Mouse (Mus musculus): ENCODE data around the gene Dcun1d3.

Dcun1d3 gene

DNA sequence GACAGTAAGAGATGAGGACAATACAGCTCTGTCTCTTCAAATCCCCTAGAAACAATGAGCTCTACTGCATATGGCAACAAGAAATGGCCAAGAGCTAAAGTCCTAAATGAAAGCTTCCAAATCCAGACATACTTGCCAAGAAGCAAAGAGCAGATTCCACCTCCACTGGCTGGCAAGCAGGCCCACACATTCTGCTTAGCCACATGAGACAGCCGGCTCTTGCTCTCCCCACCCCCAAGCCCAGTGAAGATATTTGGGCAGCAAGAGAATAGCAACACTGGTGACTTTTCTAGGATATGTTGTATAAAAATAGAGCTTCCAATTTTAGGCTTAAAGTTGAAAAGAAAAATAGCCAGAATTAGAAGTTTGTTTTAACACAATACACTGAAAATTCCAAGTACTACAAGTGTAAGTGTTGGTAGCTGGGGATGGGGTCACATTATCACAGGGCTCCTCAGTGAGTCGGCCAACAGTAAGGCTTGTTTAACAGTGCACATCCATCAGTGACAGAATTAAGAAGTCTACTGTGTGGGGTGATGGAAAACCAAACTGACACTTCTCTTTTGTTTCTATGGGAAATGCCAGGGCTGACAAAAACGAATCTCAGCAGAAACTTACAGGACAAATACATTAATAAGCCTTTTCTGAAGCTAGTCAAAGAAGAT is 20.2 kb downstream of the Dcun1d3 start:
- no peak for DNase-seq (ENCODE audit: extremely low spot score, low spot score)

DNA sequence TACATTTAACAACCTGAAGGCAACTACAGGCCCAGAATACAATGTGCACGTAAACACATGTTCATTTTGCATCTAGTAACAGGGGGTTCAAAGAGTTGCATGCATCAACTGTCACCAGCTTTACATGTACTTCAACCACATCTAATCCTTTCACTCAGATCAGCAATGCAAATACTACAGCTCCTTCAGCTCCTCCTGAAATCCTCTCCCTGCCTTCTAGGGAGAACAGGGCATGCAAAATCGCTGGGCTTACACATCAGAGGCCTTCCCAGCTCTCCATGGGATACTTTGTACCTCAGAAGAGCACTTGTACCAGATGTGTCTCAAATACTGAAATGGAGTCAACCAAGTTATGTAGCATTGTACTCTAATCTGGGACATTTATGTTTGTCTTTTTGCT is 23.0 kb downstream of the Dcun1d3 start:
- no peak for DNase-seq (ENCODE audit: extremely low spot score, low spot score)

DNA sequence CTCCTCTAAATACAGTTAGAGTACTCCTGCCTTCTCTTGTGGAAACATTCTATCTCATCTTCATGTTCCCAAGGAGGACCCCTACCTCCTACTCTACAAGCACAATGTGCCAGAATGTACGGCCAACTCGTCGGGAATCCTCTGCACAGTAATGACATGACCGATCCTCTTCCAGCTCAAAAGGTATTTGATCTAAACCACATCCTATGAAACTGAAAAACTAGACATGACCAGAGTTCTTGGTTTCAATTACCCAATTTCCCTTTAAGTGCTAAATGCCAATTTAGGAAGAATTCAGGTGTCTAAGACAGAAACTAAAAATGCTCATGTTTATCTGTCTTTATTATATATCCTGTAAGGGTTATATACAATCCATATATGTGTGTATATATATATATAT is 23.9 kb downstream of the Dcun1d3 start:
- DNase-seq (ENCODE audit: extremely low spot score, low spot score), result no peak

DNA sequence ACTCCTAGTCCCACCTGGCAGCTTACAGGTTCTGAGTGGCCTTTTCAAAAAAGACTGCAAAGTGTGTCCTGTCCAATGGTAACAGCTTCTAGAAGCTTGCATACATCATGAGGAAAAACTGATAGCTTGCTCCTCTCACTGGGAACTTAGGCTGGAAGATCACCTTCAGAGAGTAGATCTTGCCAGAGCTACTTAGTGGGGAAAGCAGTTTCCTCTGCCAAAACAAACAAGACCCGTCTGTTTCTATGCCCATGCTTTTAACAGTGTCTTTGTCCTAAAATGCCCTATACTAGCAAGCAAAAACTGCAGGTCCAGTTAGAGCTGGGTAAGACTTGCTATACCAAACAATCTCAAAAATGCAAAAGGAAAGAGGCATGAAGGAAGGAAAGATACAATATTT is 30.0 kb downstream of the Dcun1d3 start:
- no peak for DNase-seq (ENCODE audit: extremely low spot score, low spot score)

DNA sequence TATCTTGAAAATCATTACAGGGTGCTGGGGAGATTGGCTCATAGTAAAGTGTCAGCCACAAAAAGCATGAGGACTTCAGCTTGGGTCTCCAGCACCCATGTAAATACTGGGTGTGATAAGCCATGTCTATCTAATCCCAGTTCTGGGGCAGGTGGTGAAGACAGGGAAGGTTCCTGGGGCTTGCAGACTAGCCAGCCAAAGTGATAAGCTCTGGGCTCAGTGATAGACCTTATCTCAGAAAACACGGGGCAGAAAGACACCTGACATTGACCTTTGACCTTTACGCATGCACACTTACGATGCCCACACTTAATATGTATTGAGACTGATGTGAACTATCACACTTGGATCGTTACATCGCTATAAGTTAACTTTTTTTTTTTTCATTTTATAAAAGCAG is 31.6 kb downstream of the Dcun1d3 start:
- no peak for DNase-seq (ENCODE audit: extremely low spot score, low spot score)

DNA sequence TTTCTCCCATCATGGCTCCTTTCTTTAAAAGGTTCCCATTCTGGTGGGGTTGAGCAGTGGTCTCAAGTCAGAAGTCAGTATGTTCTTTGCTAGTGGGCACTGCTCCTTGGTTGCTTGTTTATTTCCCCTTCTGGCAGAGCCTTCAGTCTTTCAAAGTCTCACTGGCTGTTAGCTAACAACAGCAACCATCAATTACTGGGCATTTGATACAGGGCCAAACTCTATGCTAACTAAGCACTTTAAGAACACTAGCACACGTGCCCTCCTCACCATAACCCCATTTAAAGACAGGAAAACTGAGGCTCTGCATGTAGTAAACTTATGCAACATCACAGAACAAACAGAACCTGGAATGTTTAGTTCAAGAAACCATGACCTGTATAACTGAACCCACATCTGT is 33.9 kb downstream of the Dcun1d3 start:
- no peak for DNase-seq (ENCODE audit: extremely low spot score, low spot score)

DNA sequence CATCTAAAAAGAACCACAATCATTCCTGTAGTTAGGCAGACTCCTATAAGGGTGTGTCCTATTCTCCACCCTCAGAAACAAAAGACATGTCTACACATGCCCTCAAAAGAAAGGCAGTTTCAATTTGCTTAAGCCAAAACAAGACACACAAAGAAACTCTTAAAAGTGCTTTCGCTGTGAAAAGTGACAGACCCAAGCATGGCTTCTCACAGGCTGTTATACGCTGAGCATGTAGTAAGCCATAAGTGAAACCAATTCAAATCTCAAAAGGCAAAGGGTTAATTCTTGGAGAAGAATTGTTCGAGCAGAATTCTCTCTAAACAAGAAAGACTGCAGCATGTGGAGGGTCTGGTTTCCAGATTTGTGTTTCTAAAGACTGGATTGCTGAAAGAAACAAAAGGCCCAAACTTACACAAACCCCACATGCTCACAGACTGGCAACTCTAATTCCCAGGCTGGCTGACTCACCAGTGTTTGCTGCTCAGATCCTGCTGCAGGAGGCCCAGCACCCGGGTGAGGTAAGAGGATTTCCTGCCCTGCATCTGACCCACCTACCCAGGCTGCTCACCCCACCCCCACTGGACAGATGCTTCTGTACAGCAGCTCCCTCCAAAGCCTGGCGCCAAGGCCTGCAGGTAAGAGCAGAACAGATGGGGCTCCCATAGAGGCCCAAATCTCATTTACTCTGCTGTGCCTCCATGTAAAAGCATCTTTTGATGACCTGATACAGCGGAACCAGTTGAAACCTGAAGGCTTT is 34.6 kb downstream of the Dcun1d3 start:
- peak; percentile 59 for DNase-seq (ENCODE audit: extremely low spot score, low spot score)

DNA sequence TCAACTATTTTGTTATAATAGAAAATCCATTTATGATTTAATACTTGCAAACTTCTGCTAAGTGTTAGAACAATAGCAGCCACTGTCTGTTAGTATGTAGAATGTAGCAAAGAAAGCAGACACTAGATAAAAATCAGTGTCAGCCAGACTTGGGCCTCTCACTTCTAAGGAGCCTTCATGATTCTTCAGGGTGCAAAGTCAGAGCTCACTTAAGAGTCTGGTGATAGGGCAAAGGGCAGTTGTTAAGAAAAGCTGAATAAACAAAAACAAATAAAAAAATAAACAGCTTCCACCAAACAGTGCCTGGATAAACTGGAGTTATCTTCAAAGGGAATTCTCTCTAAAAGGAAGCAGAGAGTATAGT is 35.1 kb downstream of the Dcun1d3 start:
- DNase-seq (ENCODE audit: extremely low spot score, low spot score), result no peak

DNA sequence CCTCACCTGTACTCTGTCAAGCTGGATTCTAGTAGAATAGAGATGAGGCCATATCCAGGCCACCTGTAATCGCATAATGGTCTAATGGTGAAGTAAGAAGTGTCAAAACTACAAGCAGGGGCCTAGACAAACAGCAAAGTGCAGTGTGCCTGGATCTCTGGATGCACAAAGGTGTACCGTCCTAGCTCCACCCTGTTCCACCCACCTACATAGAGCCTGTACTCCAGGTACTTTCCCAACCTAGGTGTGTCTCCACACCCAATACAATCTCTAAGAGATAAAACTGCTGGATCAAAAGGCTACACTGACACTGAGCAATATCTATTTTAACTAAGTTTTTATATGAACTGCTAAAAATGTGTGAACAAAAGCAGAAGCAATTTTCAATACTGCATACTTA is 35.5 kb downstream of the Dcun1d3 start:
- no peak for DNase-seq (ENCODE audit: extremely low spot score, low spot score)

DNA sequence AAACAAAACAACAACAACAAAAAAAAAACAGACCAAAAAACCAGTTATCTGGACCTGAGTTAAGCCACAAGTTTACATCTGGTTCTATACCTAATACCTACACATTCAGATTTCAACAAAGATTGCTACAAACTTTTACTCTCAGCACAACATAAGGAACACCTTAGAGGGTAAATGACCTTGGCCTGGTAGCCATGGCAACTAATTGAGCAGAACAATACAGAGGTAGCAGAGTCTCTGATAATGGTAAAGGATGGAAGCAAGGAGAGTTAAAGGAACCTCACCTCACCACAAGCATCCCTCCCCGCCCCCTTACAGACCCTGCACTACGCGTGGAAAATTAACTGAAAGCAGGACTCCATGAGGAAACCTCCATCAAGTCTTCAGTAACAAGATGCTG is 36.0 kb downstream of the Dcun1d3 start:
- no peak for DNase-seq (ENCODE audit: extremely low spot score, low spot score)

DNA sequence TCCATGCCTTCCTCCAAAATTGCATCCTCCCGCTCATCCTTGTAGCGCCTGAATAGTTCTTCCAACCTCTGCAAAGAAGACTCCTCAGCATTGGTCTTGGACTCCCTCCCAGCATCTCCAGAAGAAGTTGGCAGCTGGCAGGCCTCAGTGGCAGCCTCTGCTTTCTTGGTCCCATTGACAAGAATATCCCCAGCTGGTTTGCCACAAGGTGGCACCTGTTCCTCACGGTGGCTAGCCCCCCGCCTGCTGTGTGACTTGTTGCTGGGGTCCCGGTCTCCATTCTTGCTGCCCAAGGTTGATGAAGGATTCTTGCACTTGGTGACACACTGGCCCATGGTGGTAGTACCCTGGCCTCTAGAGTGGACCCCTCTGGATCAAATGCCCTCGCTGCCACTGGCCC is 36.6 kb downstream of the Dcun1d3 start:
- DNase-seq (ENCODE audit: extremely low spot score, low spot score), result no peak

DNA sequence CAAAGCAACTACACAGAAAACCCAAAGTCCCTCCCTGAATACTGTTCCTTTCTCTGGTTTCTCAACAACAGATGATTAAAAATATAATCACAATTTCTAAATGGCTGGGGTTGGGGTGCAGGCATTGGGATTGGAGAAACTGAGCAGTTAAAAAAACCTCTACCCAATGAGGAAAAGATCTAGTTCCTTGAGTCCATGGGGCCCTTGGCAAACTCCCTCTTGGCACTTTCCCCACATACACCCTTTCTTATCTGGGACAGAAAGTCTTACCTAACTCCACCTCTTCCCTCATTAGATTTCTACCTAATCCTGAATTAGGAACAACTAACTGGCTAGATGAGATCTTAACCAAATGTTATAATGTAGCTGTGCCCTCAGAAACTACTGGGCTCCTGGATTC is 41.1 kb downstream of the Dcun1d3 start:
- no peak for DNase-seq (ENCODE audit: extremely low spot score, low spot score)

DNA sequence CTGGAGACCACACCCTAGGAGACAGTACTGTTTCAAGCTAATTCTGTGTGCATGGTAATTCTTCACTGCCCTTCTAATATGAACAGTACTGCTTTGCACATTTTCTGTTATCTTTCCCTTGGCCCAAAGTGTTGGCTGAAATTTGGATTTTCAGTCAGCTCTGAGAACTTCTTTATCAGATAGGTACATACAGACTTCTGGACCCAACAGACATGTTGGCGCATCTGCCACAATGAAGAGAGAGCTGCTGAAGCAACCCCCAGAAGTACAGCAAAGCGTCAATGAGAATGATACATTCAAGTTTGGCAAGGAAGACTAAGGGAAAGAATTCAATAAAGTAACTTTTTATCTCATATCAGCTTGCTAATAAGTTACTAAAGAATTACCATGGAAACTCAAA is 41.7 kb downstream of the Dcun1d3 start:
- DNase-seq (ENCODE audit: extremely low spot score, low spot score), result no peak

DNA sequence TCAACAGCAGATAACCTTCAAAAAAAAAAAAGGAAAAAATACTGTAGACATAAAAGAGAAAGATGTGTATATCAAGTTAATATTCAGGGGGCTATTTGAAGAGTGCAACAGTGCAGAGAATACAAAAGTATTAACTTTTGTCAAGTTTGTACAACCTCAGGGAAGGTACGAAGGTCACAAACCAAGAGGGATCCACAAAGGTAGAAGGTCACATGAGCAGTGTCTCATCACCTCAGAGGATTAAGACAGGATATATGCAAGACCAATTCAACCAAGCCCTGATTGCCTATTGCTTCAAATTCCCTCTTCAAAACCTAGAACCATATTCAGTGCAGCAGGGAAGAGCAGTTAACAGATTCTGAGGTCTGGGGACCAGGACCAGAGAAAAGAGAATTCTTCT is 42.9 kb downstream of the Dcun1d3 start:
- DNase-seq (ENCODE audit: extremely low spot score, low spot score), result no peak

DNA sequence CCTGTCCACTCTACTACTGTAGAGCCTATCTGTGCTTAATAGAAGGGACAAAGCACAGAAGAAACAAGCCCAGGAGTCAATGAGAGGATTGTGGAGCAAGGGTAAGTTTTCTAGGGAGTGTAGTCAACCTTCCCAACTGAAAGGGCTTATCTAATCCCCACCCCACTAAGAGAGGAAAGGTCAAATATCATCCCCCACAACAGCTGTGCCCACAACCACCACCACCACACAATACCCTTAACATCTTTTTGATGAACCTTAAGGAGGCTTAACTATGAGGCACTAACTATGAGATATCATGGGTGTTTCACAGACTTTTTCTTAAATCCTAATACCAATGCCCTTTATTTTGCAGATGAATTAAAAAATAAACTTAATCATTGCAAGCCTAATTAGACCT is 43.6 kb downstream of the Dcun1d3 start:
- DNase-seq (ENCODE audit: extremely low spot score, low spot score), result no peak

DNA sequence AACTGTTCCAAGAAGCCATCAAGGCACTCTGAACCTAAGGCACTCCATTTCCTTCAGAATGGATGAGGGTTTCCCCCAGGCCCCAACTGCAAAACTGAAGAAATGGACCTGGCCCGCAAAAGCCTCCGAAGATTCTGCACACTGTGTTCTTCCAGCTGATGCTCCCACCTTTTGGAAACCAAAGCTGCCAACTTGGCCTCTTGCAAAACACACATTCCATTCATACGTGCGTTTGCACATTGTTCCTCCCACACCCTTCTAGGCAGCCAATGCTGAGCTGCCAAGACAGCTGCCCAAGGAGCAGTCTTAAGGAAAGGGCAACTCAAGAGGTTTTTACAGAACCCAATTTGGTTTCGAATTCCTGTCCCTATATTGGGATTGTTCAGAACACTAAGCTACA is 45.4 kb downstream of the Dcun1d3 start:
- DNase-seq (ENCODE audit: extremely low spot score, low spot score), result no peak

DNA sequence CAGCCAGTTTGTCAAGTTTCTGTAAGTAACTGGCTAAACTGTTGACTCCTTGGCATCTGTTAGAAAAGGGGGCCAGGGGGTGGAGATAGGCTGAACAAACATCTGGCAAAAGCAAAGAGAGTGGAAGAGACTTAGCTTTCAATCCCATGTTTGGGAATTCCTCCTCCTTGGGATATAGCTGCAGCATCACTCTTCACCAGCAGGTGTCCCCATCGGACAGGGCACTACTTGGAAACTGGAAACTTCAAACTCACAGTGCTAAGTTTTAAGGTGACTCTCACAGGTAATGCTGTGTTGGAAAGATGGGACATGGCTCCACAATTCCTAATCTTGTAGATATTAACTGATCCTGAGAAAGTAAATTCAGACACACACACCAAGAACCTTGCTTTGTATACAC is 47.0 kb downstream of the Dcun1d3 start:
- DNase-seq (ENCODE audit: extremely low spot score, low spot score), result peak; percentile 70

DNA sequence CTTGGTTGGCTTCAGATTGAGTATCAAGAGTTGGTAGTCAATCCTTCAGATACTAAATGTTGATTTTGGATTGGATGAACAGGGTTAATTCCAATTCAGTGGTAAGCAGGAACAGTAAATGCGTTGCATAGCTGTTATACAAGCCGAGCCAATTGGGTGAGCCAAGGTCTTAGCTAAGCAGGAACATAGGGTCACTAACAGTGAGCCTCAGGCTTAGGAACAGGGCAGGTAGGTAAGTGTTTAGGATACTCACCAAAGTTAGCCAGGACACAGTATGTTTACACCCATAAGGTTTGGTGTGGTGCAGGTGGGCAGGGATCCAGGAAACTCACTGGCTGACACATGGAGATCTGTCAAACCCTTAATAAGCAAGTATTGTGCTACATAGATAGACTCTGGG is 48.7 kb downstream of the Dcun1d3 start:
- DNase-seq (ENCODE audit: extremely low spot score, low spot score), result no peak

DNA sequence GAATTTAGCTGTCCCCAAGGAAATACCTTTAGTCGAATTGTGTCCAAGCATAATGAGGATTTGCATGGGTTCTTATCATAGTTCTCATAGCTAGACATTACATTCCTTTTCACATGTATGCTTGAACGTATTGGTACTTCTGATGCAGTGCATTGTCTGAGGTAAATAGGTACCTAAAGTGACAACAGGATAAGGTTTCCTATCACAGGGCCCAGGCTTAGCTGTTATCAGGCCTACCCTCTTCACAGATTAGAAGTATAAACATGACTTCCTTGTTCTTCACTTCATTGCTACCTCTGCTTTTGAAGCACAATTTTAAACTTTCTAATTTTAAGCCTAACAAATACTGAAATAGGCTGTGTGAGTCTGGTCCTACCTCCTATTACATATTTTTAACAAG is 50.6 kb downstream of the Dcun1d3 start:
- DNase-seq (ENCODE audit: extremely low spot score, low spot score), result no peak

DNA sequence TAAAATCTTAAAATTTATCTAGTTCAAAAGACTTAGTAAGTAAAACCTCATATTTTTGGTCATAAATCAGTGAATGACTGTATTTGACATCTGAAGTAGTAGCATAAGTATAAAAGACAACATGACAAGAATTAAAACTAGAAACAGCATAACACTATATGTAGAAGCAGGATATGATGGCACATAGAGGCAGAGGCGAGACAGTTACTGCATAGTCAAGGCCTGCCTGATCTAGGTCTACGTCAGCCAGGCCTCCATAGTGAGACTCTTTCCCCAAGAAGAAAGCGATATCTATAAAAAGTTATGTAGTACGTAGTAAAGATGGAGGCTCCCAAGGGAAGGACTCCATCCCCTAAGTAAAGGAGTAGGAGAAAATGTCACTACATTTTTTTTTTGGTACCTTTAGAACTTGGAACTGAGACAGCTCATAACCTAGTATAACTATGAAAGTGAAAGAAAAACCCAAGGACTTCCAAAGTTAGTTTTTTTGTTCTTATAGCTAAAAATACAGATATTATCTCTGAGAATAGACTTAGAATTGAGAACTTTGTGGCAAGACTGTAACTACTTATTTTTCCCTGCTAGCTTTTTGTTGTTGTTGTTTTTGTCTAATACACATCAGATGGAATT is 54.2 kb downstream of the Dcun1d3 start:
- DNase-seq (ENCODE audit: extremely low spot score, low spot score), result no peak

DNA sequence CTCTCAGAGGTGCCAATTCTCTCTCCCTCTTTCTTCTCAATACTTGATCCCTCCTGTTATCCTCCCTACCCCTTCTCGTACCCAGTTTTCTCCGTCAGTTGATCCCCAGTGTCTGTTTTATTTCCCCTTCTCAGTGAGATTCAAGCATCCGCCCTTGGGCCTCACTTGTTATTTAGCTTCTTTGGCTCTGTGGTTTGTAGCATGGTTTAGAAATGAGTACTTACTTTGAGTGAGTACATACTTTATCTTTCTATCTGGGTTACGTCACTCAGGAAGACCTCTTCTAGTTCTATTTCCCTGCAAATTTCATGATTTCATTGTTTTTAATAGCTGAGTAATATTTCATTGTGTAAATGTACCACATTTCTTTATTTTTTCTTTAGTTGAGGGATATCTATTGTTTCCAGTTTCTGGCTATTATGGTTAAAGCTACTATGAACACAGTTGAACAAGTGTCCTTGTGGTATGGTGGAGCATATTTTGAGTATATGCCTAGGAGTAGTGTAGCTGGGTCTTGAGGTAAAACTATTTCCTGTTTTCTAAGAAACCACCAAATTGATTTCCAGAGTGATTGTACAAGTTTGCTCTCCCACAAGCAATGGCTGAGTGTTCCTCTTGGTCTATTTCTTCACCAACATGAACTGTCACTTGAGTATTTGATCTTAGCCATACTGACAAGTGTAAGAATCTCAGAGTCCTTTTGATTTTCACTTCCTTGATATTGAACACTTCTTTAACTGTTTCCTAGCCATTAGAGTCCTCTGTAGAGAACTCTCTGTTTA is 59.9 kb downstream of the Dcun1d3 start:
- DNase-seq (ENCODE audit: extremely low spot score, low spot score), result no peak

DNA sequence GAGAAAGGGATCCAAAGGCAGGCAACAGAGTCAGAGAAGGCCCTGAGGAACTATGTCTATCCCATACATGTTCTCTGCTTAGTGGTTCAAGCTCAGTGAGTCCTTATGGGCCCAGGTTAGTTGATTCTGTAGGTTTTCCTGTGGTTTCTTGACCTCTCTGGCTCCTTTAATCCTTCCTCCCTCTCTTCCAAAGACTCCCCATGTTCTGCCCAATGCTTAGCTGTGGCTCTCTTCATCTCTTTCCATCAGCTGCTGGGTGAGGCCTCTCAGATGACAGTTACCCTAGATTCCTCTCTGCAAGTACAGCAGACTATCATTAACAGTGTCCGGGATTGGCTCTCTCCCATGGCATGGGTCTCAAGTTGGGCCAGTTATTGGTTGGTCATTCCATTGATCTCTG is 60.7 kb downstream of the Dcun1d3 start:
- no peak for DNase-seq (ENCODE audit: extremely low spot score, low spot score)

Measured in neural tube, embryonic 10.5 days (tissue).